Mouse (Mus musculus): ENCODE data around the gene Mical3. TPM values are rescaled to one million over a fixed set of nuclear protein-coding genes. Genes with fewer than 3 reads are reported as not detected.

The Mical3 gene
- total RNA-seq, 2 experiments from 2014 or later = 159 to 168 TPM

- ATAC-seq (replicated peaks; ENCODE audit: low FRiP score, poor library complexity, severe bottlenecking) = no peak
Measured at GRCm38 (mm10) chr6:121028514-121028913, 102.3 kb downstream of the Mical3 start.

- ATAC-seq (replicated peaks; ENCODE audit: low FRiP score, poor library complexity, severe bottlenecking) = no peak
Measured at GRCm38 (mm10) chr6:121027314-121027713, 103.5 kb downstream of the Mical3 start.

- no peak for ATAC-seq (replicated peaks; ENCODE audit: low FRiP score, poor library complexity, severe bottlenecking)
Measured at GRCm38 (mm10) chr6:121026866-121027265, 103.9 kb downstream of the Mical3 start.

- ATAC-seq (replicated peaks; ENCODE audit: low FRiP score, poor library complexity, severe bottlenecking) = no peak
Measured at GRCm38 (mm10) chr6:121026019-121026584, 104.7 kb downstream of the Mical3 start.

- ATAC-seq (replicated peaks; ENCODE audit: low FRiP score, poor library complexity, severe bottlenecking) = no peak
Measured at GRCm38 (mm10) chr6:121018147-121018546, 112.7 kb downstream of the Mical3 start.

- no peak for ATAC-seq (replicated peaks; ENCODE audit: low FRiP score, poor library complexity, severe bottlenecking)
Measured at GRCm38 (mm10) chr6:121017436-121018031, 113.3 kb downstream of the Mical3 start.

- no peak for ATAC-seq (replicated peaks; ENCODE audit: low FRiP score, poor library complexity, severe bottlenecking)
Measured at GRCm38 (mm10) chr6:121016097-121016496, 114.7 kb downstream of the Mical3 start.

- ATAC-seq (replicated peaks; ENCODE audit: low FRiP score, poor library complexity, severe bottlenecking) = no peak
Measured at GRCm38 (mm10) chr6:121014339-121014738, 116.5 kb downstream of the Mical3 start.

- ATAC-seq (replicated peaks; ENCODE audit: low FRiP score, poor library complexity, severe bottlenecking) = no peak
Measured at GRCm38 (mm10) chr6:121013750-121014149, 117.0 kb downstream of the Mical3 start.

- ATAC-seq (replicated peaks; ENCODE audit: low FRiP score, poor library complexity, severe bottlenecking) = no peak
Measured at GRCm38 (mm10) chr6:121011709-121012108, 119.1 kb downstream of the Mical3 start.

GRCm38 (mm10) chr6:121009651-121010050 lies 121.1 kb downstream of the Mical3 start:
- ATAC-seq (replicated peaks; ENCODE audit: low FRiP score, poor library complexity, severe bottlenecking) = no peak

- no peak for ATAC-seq (replicated peaks; ENCODE audit: low FRiP score, poor library complexity, severe bottlenecking)
Measured at GRCm38 (mm10) chr6:121004959-121005358, 125.8 kb downstream of the Mical3 start.

GRCm38 (mm10) chr6:121002952-121003351 lies 127.8 kb downstream of the Mical3 start:
- no peak for ATAC-seq (replicated peaks; ENCODE audit: low FRiP score, poor library complexity, severe bottlenecking)

- no peak for ATAC-seq (replicated peaks; ENCODE audit: low FRiP score, poor library complexity, severe bottlenecking)
Measured at GRCm38 (mm10) chr6:120999860-121000526, 130.8 kb downstream of the Mical3 start.

- ATAC-seq (replicated peaks; ENCODE audit: low FRiP score, poor library complexity, severe bottlenecking) = no peak
Measured at GRCm38 (mm10) chr6:120999087-120999486, 131.7 kb downstream of the Mical3 start.

- ATAC-seq (replicated peaks; ENCODE audit: low FRiP score, poor library complexity, severe bottlenecking) = no peak
Measured at GRCm38 (mm10) chr6:120996607-120997006, 134.2 kb downstream of the Mical3 start.

GRCm38 (mm10) chr6:120995541-120995940 lies 135.3 kb downstream of the Mical3 start:
- no peak for ATAC-seq (replicated peaks; ENCODE audit: low FRiP score, poor library complexity, severe bottlenecking)

- peak; percentile 76 for ATAC-seq (replicated peaks; ENCODE audit: low FRiP score, poor library complexity, severe bottlenecking)
Measured at GRCm38 (mm10) chr6:120991857-120992256, 138.9 kb downstream of the Mical3 start.

GRCm38 (mm10) chr6:120987571-120988084 lies 143.2 kb downstream of the Mical3 start:
- ATAC-seq (replicated peaks; ENCODE audit: low FRiP score, poor library complexity, severe bottlenecking) = no peak

GRCm38 (mm10) chr6:120987164-120987563 lies 143.6 kb downstream of the Mical3 start:
- peak; percentile 75 for ATAC-seq (replicated peaks; ENCODE audit: low FRiP score, poor library complexity, severe bottlenecking)

- ATAC-seq (replicated peaks; ENCODE audit: low FRiP score, poor library complexity, severe bottlenecking) = no peak
Measured at GRCm38 (mm10) chr6:120986172-120986571, 144.6 kb downstream of the Mical3 start.

Measured in erythroid progenitor cell, adult 5-6 weeks (primary cell).